Mouse (Mus musculus): ENCODE results near the gene Hspa4l.
"Not testable (repeated sequence)": the region's sequence is repeated elsewhere in the genome, so short reads cannot be mapped to it uniquely, and the experiment has no call there.

DNA sequence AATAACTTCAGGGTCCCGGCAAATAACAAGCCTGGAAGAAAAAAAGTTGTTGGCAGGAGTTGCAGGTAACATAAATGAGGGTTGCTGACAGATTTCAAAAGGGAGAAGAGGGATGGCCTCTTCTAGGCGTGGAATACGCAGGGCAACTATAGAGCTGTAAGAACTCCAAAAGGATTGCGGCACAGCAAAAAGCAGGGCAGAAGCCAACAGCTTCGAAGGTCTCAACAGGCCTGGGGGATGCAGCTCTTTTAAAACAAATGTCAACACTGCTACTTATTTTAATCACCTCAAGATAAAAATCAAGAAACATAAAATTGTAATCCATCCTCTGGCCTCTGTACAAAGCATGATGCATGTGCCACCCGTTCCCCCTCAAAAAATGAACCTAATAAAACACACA is 101.2 kb downstream of the Hspa4l start:
- TF ChIP-seq MYOG (IDR thresholded peaks at IDR 0.05; ENCODE audit: control insufficient read depth in 1 of 3, insufficient read depth in 1 of 3, insufficient read length in 2 of 3, low read depth in 2 of 3); POLR2A (IDR thresholded peaks at IDR 0.05; ENCODE audit: insufficient read length, low read depth); TCF12 (IDR thresholded peaks at IDR 0.05; ENCODE audit: insufficient read depth, poor library complexity, severe bottlenecking); MAX (IDR thresholded peaks at IDR 0.05; ENCODE audit: low read depth); CEBPB (IDR thresholded peaks at IDR 0.05; ENCODE audit: insufficient read depth, poor library complexity, severe bottlenecking); POLR2AphosphoS2 (IDR thresholded peaks at IDR 0.05; ENCODE audit: insufficient read length, low read depth); MYOD1 (IDR thresholded peaks at IDR 0.05; ENCODE audit: control insufficient read depth in 1 of 3, insufficient read length in 2 of 3, low read depth in 2 of 3); E2F4 (IDR thresholded peaks at IDR 0.05; ENCODE audit: insufficient read depth); TCF3 (IDR thresholded peaks at IDR 0.05; ENCODE audit: insufficient read length, low read depth): not testable (repeated sequence)

Measured in myocyte (in vitro differentiated cells).